Mouse (Mus musculus): ENCODE measurements around the gene Tbc1d8. TPM values are rescaled to one million over a fixed set of nuclear protein-coding genes. Genes with fewer than 3 reads are reported as not detected.

Tbc1d8 gene
- polyA plus RNA-seq, 1 experiment from 2014 or later: 10.3 TPM

Other genes with a start within 250 kb of the Tbc1d8 start
- 385 TPM in 2 replicates for gene Rpl31, start 110.9 kb downstream of the Tbc1d8 start, polyA plus RNA-seq (2014; fragmentation: Nextera tagmentation; extraction: Ambion mirVana)
- 17.1 and 19.9 TPM in 2 replicates for gene Cnot11, start 56.2 kb upstream of the Tbc1d8 start, polyA plus RNA-seq (2014; fragmentation: Nextera tagmentation; extraction: Ambion mirVana)
- gene Rnf149, start 98.7 kb upstream of the Tbc1d8 start, polyA plus RNA-seq (2014; fragmentation: Nextera tagmentation; extraction: Ambion mirVana): 30.3 and 33.9 TPM in 2 replicates
- gene Creg2, start 172.7 kb upstream of the Tbc1d8 start, polyA plus RNA-seq (2014; fragmentation: Nextera tagmentation; extraction: Ambion mirVana): 8.2 and 10.6 TPM in 2 replicates
- gene Rfx8, start 242.2 kb upstream of the Tbc1d8 start, polyA plus RNA-seq (2014; fragmentation: Nextera tagmentation; extraction: Ambion mirVana): 0.13 and 0.16 TPM in 2 replicates